Mouse (Mus musculus): ENCODE measurements at regions not wholly inside any gene's neighbourhood (a gene's known extent, or its start where the extent isn't known, plus 50 kb on each side); places are given as distances from the start of the nearest gene placed in this dataset.

DNA sequence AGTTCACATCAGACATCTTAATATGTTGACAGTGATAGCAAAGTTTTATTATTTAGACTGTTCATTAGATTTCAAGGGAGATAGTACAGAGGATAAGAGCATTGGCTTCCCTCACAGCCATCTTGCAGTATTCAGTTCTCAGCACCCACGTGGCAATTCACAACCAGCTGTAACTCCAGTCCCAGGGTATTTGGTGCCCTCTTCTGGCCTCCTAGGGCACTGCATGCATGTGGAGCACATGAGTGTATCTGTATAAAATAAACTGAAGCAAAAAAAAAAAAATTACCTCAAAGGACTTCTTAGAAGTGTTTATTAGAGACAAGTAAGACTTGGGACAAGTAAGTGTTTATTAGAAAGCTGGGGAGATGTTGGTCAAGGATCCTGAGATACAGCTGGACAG lies 849.3 kb upstream of the Tmem132c start:
- Histone ChIP-seq H3K27ac (ENCODE audit: insufficient read depth, low read depth) (no peak overlapping the region), H3K79me2 (replicated peaks; ENCODE audit: control insufficient read depth, extremely low read depth, insufficient read depth, poor library complexity, severe bottlenecking) (no peaks in the 10 kb centered on the region), H3K4me3 (replicated peaks in 1 of 3; ENCODE audit: low read depth in 2 of 3, low read length in 2 of 3, poor library complexity in 1 of 3) (no peak overlapping the region), H3K9ac (ENCODE audit: insufficient read depth, low read depth) (no peak overlapping the region), H3K4me2 (ENCODE audit: insufficient read depth, low read depth, poor library complexity, severe bottlenecking) (no peak overlapping the region), H3K9me3 (replicated peaks; ENCODE audit: low read length) (peaks cover 45% of the 10 kb centered on the region), H3K27me3 (replicated peaks) (no peaks in the 10 kb centered on the region), H3K36me3 (replicated peaks in 1 of 2; ENCODE audit: control insufficient read depth in 1 of 2, insufficient read depth in 1 of 2, low read length in 1 of 2) (no peaks in the 10 kb centered on the region), H3K4me1 (ENCODE audit: control insufficient read depth in 1 of 2, insufficient read depth in 2 of 2) (no peaks in the 10 kb centered on the region)
- in situ Hi-C loops (cut with MboI; ENCODE audit: low pct_ligation_motif_present, low pct_unique_long_range_greater_than_20kb, low sequenced_read_pairs), result no loop called here
- no peak for DNase-seq (ENCODE audit: extremely low read depth)
- TF ChIP-seq EP300 (IDR thresholded peaks at IDR 0.05; ENCODE audit: low read length), result no peak
- no peak for TF ChIP-seq ETS1 (conservative IDR thresholded peaks at IDR 0.05; ENCODE audit: low read depth, low read length)
- no peak for TF ChIP-seq RAD21 (IDR thresholded peaks at IDR 0.05; ENCODE audit: low read depth, low read length)
- no peak for TF ChIP-seq UBTF (IDR thresholded peaks at IDR 0.05; ENCODE audit: low read depth, low read length)
- dilution Hi-C loops (cut with MboI; ENCODE audit: extremely low pct_ligation_motif_present, extremely low pct_unique_long_range_greater_than_20kb, low sequenced_read_pairs), result no loop called here

DNA sequence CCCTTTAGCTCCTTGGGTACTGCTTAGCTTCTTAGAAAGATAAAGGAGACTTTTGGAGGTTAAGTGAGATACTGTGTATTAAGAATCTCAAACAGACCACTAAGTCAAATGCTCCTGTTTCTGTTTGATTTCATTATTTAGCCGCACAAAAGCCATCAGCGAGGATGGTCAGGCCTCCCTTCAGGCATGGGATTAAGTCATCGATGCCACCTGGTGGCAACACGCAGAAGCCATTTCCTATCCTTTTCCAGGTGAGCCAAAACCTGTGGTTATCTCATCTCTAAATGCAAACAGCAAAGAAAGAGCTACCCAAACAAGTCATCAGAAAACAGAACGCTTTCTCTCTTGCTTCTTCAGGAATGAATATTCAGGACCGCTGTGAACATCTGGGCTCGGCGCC lies 846.3 kb upstream of the Tmem132c start:
- TF ChIP-seq POLR2A (IDR thresholded peaks at IDR 0.05; ENCODE audit: low read depth, low read length) (no peak), KAT2A (IDR thresholded peaks at IDR 0.05; ENCODE audit: insufficient replicate concordance, low read length) (no peak), CTCF (conservative IDR thresholded peaks at IDR 0.05 in 1 of 2, IDR thresholded peaks at IDR 0.05 in 1 of 2; ENCODE audit: low read depth in 2 of 2, low read length in 2 of 2) (no peak), ZC3H11A (IDR thresholded peaks at IDR 0.05; ENCODE audit: low read depth, low read length) (no peak), USF2 (conservative IDR thresholded peaks at IDR 0.05; ENCODE audit: low read depth, low read length) (no peak), E2F4 (IDR thresholded peaks at IDR 0.05; ENCODE audit: insufficient replicate concordance, low read depth, low read length) (no peak), MYC (IDR thresholded peaks at IDR 0.05; ENCODE audit: low read depth, low read length) (no peak), EP300 (IDR thresholded peaks at IDR 0.05; ENCODE audit: low read length) (no peak), TCF12 (IDR thresholded peaks at IDR 0.05; ENCODE audit: low read depth, low read length) (no peak), ZMIZ1 (IDR thresholded peaks at IDR 0.05; ENCODE audit: low read depth, low read length) (no peak), ETS1 (conservative IDR thresholded peaks at IDR 0.05; ENCODE audit: low read depth, low read length) (no peak), GABPA (IDR thresholded peaks at IDR 0.05; ENCODE audit: insufficient replicate concordance, low read depth, low read length) (no peak), ZKSCAN1 (IDR thresholded peaks at IDR 0.05; ENCODE audit: borderline replicate concordance, low read depth, low read length) (no peak)
- DNase-seq (ENCODE audit: extremely low read depth), result no peak
- dilution Hi-C loops (cut with MboI; ENCODE audit: extremely low pct_ligation_motif_present, extremely low pct_unique_long_range_greater_than_20kb, low sequenced_read_pairs), result no loop called here

DNA sequence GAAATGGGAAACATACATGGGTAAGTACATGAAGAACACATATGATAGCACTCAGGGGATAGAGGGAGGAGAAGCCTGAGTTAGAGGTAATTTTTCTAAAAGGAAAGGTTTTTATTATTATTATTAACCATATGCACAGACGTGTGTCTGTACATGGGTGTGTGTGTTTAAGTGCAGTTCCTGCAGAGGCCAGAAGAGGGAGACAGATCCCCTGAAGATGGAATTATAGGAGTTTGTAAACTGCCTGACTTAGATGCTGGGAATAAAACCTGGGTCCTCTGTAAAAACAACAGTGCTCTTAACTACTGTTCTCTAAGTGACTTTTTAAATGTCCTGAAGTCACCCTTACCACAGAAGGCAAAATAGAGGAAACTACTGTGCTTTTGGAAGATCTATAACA lies 809.9 kb upstream of the Tmem132c start:
- no peak overlapping the region for H3K4me3 ChIP-seq (replicated peaks in 1 of 3; ENCODE audit: low read depth in 2 of 3, low read length in 2 of 3, poor library complexity in 1 of 3)
- no peak for DNase-seq (ENCODE audit: extremely low read depth)
- no peak overlapping the region for H3K27ac ChIP-seq (ENCODE audit: insufficient read depth, low read depth)
- TF ChIP-seq UBTF (IDR thresholded peaks at IDR 0.05; ENCODE audit: low read depth, low read length) (no peak), CTCF (conservative IDR thresholded peaks at IDR 0.05 in 1 of 2, IDR thresholded peaks at IDR 0.05 in 1 of 2; ENCODE audit: low read depth in 2 of 2, low read length in 2 of 2) (peak in 1 of 2 experiments; percentile 15; a peak in 1 of 4 replicates), MAZ (IDR thresholded peaks at IDR 0.05; ENCODE audit: low read depth, low read length) (no peak), EP300 (IDR thresholded peaks at IDR 0.05; ENCODE audit: low read length) (no peak)
- no peaks in the 10 kb centered on the region for H3K79me2 ChIP-seq (replicated peaks; ENCODE audit: control insufficient read depth, extremely low read depth, insufficient read depth, poor library complexity, severe bottlenecking)
- H3K36me3 ChIP-seq (replicated peaks in 1 of 2; ENCODE audit: control insufficient read depth in 1 of 2, insufficient read depth in 1 of 2, low read length in 1 of 2), result no peaks in the 10 kb centered on the region
- H3K27me3 ChIP-seq (replicated peaks), result no peaks in the 10 kb centered on the region
- H3K4me1 ChIP-seq (ENCODE audit: control insufficient read depth in 1 of 2, insufficient read depth in 2 of 2), result no peaks in the 10 kb centered on the region
- H3K9me3 ChIP-seq (replicated peaks; ENCODE audit: low read length), result peaks cover 50% of the 10 kb centered on the region
- no peak overlapping the region for H3K9ac ChIP-seq (ENCODE audit: insufficient read depth, low read depth)
- dilution Hi-C loops (cut with MboI; ENCODE audit: extremely low pct_ligation_motif_present, extremely low pct_unique_long_range_greater_than_20kb, low sequenced_read_pairs) (no loop called here), in situ Hi-C loops (cut with MboI; ENCODE audit: low pct_ligation_motif_present, low pct_unique_long_range_greater_than_20kb, low sequenced_read_pairs) (no loop called here)
- H3K4me2 ChIP-seq (ENCODE audit: insufficient read depth, low read depth, poor library complexity, severe bottlenecking), result no peak overlapping the region

More for the DNA sequence above, 846.3 kb upstream of the Tmem132c start:
- H3K9ac ChIP-seq (ENCODE audit: insufficient read depth, low read depth), result no peak overlapping the region
- no peak overlapping the region for H3K4me3 ChIP-seq (replicated peaks in 1 of 3; ENCODE audit: low read depth in 2 of 3, low read length in 2 of 3, poor library complexity in 1 of 3)
- H3K4me2 ChIP-seq (ENCODE audit: insufficient read depth, low read depth, poor library complexity, severe bottlenecking), result no peak overlapping the region
- H3K4me1 ChIP-seq (ENCODE audit: control insufficient read depth in 1 of 2, insufficient read depth in 2 of 2), result no peaks in the 10 kb centered on the region
- H3K27me3 ChIP-seq (replicated peaks), result no peaks in the 10 kb centered on the region
- in situ Hi-C loops (cut with MboI; ENCODE audit: low pct_ligation_motif_present, low pct_unique_long_range_greater_than_20kb, low sequenced_read_pairs), result no loop called here
- no peak overlapping the region for H3K27ac ChIP-seq (ENCODE audit: insufficient read depth, low read depth)
- H3K9me3 ChIP-seq (replicated peaks; ENCODE audit: low read length), result peaks cover 64% of the 10 kb centered on the region
- H3K36me3 ChIP-seq (replicated peaks in 1 of 2; ENCODE audit: control insufficient read depth in 1 of 2, insufficient read depth in 1 of 2, low read length in 1 of 2), result no peaks in the 10 kb centered on the region
- H3K79me2 ChIP-seq (replicated peaks; ENCODE audit: control insufficient read depth, extremely low read depth, insufficient read depth, poor library complexity, severe bottlenecking), result no peaks in the 10 kb centered on the region

Measured in CH12.LX (cell line).